Mouse (Mus musculus) lung, postnatal 0 days (tissue): Measurements from ENCODE around the gene Trmt2a. TPM values are rescaled to one million over a fixed set of nuclear protein-coding genes. Genes with fewer than 3 reads are reported as not detected.
A peak's percentile ranks its signal among the peaks of the same experiment; 100 is the strongest.
"Not testable (repeated sequence)": the region's sequence is repeated elsewhere in the genome, so short reads cannot be mapped to it uniquely, and the experiment has no call there.

Experiments used
- ATAC-seq: fragments of 200-750 bp; cut with Nextera tagmentation; 2 replicates; pipeline ENCODE4 v1.8.0; 2017; ENCODE audit warnings: moderate library complexity
- DNase-seq: peaks from one replicate; pipeline ENCODE4 v3.0.0-alpha.2; 2016; ENCODE audit warnings: low spot score
- H3K27ac ChIP-seq: fragments of 300-500 bp; sonication (generic); 2 replicates; pipeline ENCODE4 v1.5.1; 2014; ENCODE audit warnings: antibody characterized with exemption, mild to moderate bottlenecking, low read length, mixed read lengths
- H3K27me3 ChIP-seq: fragments of 300-500 bp; sonication (generic); replicated peaks from 2 replicates; pipeline ENCODE4 v1.6.1; 2014; ENCODE audit warnings: low read length, mixed read lengths; ENCODE audit not compliant: insufficient read depth
- H3K36me3 ChIP-seq: fragments of 300-500 bp; sonication (generic); 2 replicates; pipeline ENCODE4 v1.6.1; 2014; ENCODE audit warnings: low read length, mixed read lengths; ENCODE audit not compliant: insufficient read depth
- H3K4me1 ChIP-seq: fragments of 300-500 bp; sonication (generic); 2 replicates; pipeline ENCODE4 v1.6.1; 2014; ENCODE audit warnings: antibody characterized with exemption, low read depth, low read length, mixed read lengths; ENCODE audit not compliant: insufficient read depth
- H3K4me2 ChIP-seq: fragments of 300-500 bp; sonication (generic); replicated peaks from 2 replicates; pipeline ENCODE4 v1.6.1; 2014; ENCODE audit warnings: low read depth, mild to moderate bottlenecking, low read length, moderate library complexity, mixed read lengths
- H3K4me3 ChIP-seq: fragments of 300-500 bp; sonication (generic); 2 replicates; pipeline ENCODE4 v1.5.1; 2014; ENCODE audit warnings: low read depth, low read length
- H3K9ac ChIP-seq: fragments of 300-500 bp; sonication (generic); replicated peaks from 2 replicates; pipeline ENCODE4 v1.6.1; 2014; ENCODE audit warnings: low read depth, mild to moderate bottlenecking
- H3K9me3 ChIP-seq: fragments of 300-500 bp; sonication (generic); 2 replicates; pipeline ENCODE4 v1.6.1; 2016; ENCODE audit warnings: low read length, mixed read lengths
- CTCF ChIP-seq: IDR thresholded peaks from 2 replicates; pipeline ENCODE4 v1.5.1; 2016; ENCODE audit warnings: antibody characterized with exemption, mild to moderate bottlenecking
- EP300 ChIP-seq: IDR thresholded peaks from 2 replicates; pipeline ENCODE4 v1.6.1; 2016; ENCODE audit warnings: antibody characterized with exemption, mild to moderate bottlenecking, control low read depth
- WGBS: fragments of 180-500 bp; shearing (Covaris S2); extraction: QIAGEN DNeasy Blood & Tissue Kit; methylation state at CpG from one replicate; pipeline ENCODE4 v1.1.7; 2014; 5-methylcytosine and 5-hydroxymethylcytosine counted together
- polyA plus RNA-seq: library from polyadenylated mRNA; unstranded; fragments of >200 nt; fragmentation: Nextera tagmentation; extraction: Ambion mirVana; gene quantifications from 2 replicates; pipeline ENCODE4 v1.2.1, GENCODE M21; 2015

Gene Trmt2a
- polyA plus RNA-seq, 1 experiment from 2014 or later: 39.7 TPM

DNA sequence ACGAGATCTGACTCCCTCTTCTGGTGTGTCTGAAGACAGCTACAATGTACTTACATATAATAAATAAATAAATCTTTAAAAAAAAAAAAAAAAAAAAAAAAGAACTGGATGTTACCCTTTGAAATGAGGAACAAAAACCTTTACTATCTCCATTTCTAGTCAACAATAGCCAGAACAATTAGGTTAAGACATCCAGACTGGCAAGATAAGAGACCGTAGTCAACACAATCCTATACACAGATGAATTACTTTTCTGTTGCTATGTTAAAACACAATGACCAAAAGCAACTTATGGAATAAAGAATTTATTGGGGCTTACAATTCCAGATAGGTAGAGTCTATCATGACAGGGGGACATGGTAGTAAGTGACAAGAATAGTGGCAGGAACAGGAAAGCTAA is 16.5 kb downstream of the Trmt2a start:
- Histone ChIP-seq H3K27me3 (no peaks in the 10 kb centered on the region), H3K9me3 (no peaks in the 10 kb centered on the region), H3K36me3 (peaks cover 38% of the 10 kb centered on the region), H3K27ac (no peak overlapping the region), H3K4me3 (no peak overlapping the region), H3K4me2 (no peak overlapping the region), H3K4me1 (no peaks in the 10 kb centered on the region), H3K9ac (no peak overlapping the region)
- TF ChIP-seq CTCF (no peak), EP300 (no peak)
- WGBS: 81% methylated on average over 2 of the region's 2 CpGs
- DNase-seq: no peak
- ATAC-seq: no peak

DNA sequence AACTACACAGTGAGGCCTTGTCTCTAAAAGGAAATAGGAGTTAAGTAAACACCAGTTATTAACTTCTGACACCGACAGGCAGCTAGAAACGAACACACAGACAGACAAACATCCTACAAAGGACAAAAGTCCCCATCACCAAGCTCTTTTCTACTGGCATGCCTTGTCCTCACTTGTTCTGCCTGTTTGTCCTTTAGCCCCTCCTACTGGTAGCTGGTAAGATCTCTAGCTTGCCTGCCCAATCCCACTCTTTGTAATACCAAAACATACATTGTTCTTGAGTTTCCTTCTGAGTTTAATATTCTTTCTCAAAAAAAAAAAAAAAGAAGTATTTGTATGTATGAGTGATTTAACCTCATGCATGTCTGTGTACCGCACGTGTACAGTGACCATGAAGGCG is 19.7 kb downstream of the Trmt2a start:
- WGBS: 78% methylated on average over 5 of the region's 5 CpGs
- H3K36me3 ChIP-seq: peaks cover 27% of the 10 kb centered on the region

DNA sequence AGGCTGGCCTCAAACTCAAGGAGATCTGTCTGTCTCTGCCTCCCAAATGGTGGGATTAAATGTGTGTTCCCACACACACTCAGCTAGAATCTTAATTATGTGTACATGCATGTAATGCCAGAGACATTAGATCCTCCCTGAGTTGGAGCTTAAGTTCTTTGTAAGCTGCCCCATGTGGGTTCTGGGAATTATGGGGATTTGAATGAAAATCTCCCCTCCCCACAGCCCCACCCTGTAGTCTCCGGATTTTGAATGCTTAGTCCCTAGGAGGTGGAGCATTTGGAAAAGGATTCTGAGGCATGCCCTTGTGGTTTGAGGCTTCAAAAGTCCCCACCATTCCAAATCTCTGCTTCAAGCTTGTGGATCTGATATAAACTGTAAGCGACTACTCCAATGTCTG is 26.7 kb downstream of the Trmt2a start:
- H3K9ac ChIP-seq: no peak overlapping the region
- ATAC-seq (no peak), DNase-seq (no peak)
- H3K4me2 ChIP-seq: no peak overlapping the region
- no peak overlapping the region for H3K27ac ChIP-seq
- H3K4me1 ChIP-seq: no peaks in the 10 kb centered on the region
- no peak overlapping the region for H3K4me3 ChIP-seq
- H3K27me3 ChIP-seq: no peaks in the 10 kb centered on the region
- no peaks in the 10 kb centered on the region for H3K9me3 ChIP-seq
- peaks cover 40% of the 10 kb centered on the region for H3K36me3 ChIP-seq
- TF ChIP-seq EP300 (no peak), CTCF (no peak)
- 75% methylated on average over 2 of the region's 2 CpGs for WGBS

More for the DNA sequence above, 19.7 kb downstream of the Trmt2a start:
- no peak for TF ChIP-seq EP300
- TF ChIP-seq CTCF: peak; percentile 54
- no peaks in the 10 kb centered on the region for H3K27me3 ChIP-seq
- DNase-seq (peak; percentile 32), ATAC-seq (no peak)
- H3K4me1 ChIP-seq: no peaks in the 10 kb centered on the region
- no peaks in the 10 kb centered on the region for H3K9me3 ChIP-seq
- H3K9ac ChIP-seq: no peak overlapping the region
- no peak overlapping the region for H3K4me3 ChIP-seq
- no peak overlapping the region for H3K4me2 ChIP-seq
- H3K27ac ChIP-seq: no peak overlapping the region

DNA sequence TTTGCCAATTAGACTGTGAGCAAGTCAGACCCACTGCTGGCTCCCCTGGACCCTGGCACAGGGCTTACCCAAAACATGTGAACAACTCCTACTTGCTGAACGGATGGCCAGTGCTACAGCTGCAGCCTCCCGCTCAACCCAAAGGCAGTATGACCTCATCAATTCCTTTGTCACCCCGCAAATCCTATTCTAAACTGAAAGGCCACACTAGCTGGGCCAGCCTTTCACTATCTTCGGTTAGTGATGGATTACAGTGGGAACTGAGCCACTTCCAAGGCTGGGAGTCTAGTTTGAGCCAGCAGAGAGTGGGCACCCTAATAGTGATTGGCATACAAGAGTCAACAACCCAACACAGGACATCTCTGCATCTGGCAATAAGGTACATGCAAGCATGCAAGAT is 39.7 kb downstream of the Trmt2a start:
- Histone ChIP-seq H3K27me3 (no peaks in the 10 kb centered on the region), H3K4me2 (peak overlapping the region; percentile 82), H3K27ac (0 out of 2 replicates have a peak overlapping the region, but pooled peaks have one; percentile 86), H3K9me3 (no peaks in the 10 kb centered on the region), H3K9ac (peak overlapping the region; percentile 80), H3K4me1 (peaks cover 5% of the 10 kb centered on the region), H3K4me3 (peak overlapping the region; percentile 75), H3K36me3 (peaks cover 11% of the 10 kb centered on the region; the same call in 1 of the 2 replicates)
- under 1% methylated on average over 4 of the region's 4 CpGs for WGBS
- DNase-seq: peak; percentile 31
- ATAC-seq: no peak
- no peak for TF ChIP-seq CTCF
- no peak for TF ChIP-seq EP300

DNA sequence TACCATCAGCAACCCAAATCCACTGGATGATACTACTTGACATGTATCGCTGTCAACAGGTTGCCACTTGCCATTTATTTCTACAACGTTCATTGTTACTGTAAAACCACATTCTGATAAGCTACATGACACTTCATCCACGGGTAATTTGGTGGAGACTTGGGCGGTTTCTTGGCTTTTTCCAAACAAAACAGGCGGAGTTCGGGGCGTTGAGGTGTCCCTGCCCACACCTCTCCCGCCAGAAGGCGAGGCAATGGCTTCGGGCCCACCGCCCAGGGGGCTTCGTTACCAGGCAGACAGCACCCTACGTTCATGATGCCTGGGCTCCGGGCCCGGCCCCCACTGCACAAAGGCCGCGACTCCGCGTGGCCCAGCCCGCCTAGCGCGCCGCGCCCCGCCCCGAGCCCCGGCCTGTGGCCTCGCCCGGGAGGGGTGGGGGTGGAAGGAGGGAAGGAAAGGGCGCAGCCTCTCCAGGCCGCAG is 40.1 kb downstream of the Trmt2a start:
- Histone ChIP-seq H3K9me3 (no peaks in the 10 kb centered on the region), H3K27me3 (no peaks in the 10 kb centered on the region), H3K27ac (peak overlapping the region; percentile 86), H3K4me1 (peaks cover 5% of the 10 kb centered on the region), H3K9ac (peak overlapping the region; percentile 80), H3K4me2 (peak overlapping the region; percentile 82), H3K4me3 (peak overlapping the region; percentile 75), H3K36me3 (peaks cover 7% of the 10 kb centered on the region; the same call in 1 of the 2 replicates)
- under 1% methylated on average over 13 of the region's 31 CpGs for WGBS
- TF ChIP-seq EP300 (no peak), CTCF (no peak)
- DNase-seq: peak; percentile 83
- ATAC-seq: peak; percentile 92

DNA sequence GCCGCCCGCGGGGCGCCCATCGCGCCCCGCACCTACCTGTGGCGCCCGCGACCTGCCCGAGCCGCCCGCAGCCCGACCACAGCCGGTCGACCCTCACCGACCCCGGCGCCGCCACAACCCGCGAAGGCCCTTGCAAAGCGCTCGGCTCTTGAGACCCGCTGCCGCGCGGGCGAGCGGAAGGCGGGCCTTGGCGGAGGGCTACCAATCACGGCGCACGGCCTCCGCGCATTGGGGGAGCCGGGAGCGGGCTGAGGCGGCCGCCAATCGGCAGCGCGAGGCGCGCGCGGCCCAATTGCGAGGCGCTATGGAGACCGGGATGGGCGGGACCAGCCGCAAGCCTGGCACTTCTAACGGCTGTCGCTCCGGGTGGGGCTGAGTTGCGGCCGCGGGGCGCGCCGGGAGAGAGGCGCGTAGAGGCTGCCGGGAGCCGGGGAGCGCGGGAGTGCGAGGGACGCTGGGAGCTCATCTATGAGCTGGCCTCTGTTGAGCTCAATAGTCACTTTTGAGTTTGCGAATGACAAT is 40.6 kb downstream of the Trmt2a start, which contains the start of gene Dgcr8:
Dgcr8 (minus strand) TSS at position 180 of the 522 bp plus-strand sequence.
- H3K9me3 ChIP-seq: no peaks in the 10 kb centered on the region
- under 1% methylated on average over 53 of the region's 71 CpGs for WGBS

DNA sequence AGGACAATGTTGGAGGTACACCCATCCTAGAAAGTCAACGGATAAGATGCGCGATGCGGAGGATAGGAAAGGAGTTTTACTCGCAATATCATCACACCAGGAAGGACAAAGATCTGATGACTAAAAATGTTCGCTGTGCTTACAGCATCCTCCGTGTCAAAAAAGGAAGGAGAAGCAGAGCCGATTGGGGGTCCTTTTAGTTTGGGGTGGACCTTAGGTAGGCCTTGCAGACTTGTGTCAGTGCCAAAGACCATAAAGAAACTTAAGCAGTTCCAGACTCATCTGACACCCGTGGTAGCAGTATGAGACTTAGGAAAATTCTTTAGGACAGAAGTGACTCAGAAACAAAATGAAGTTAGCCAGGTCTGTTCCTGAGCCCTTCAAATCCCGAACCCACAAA is 41.1 kb downstream of the Trmt2a start:
- not testable (repeated sequence) for DNase-seq, H3K4me1 ChIP-seq, ATAC-seq, H3K36me3 ChIP-seq, H3K27me3 ChIP-seq, H3K27ac ChIP-seq, H3K9ac ChIP-seq, H3K9me3 ChIP-seq
- Histone ChIP-seq H3K4me2 (peak overlapping the region; percentile 82), H3K4me3 (peak overlapping the region; percentile 75; the same call in 1 of the 2 replicates)
- 2% methylated on average over 9 of the region's 10 CpGs for WGBS

More for the DNA sequence above, 40.6 kb downstream of the Trmt2a start, which contains the start of gene Dgcr8:
- Histone ChIP-seq H3K27me3 (no peaks in the 10 kb centered on the region), H3K9ac (peak within 1 kb of the TSS; percentile 80), H3K4me2 (peak within 1 kb of the TSS; percentile 82), H3K27ac (peak within 1 kb of the TSS; percentile 86), H3K4me3 (peak within 1 kb of the TSS; percentile 75), H3K36me3 (peaks cover 2% of the 10 kb centered on the region; the same call in 1 of the 2 replicates), H3K4me1 (peaks cover 5% of the 10 kb centered on the region)
- DNase-seq (peak; percentile 99), ATAC-seq (peak; percentile 99)
- no peak for TF ChIP-seq EP300
- no peak for TF ChIP-seq CTCF
